Mouse (Mus musculus): ENCODE data around the gene Tmc8. TPM values are rescaled to one million over a fixed set of nuclear protein-coding genes. Genes with fewer than 3 reads are reported as not detected.

The Tmc8 gene
- polyA plus RNA-seq, 1 experiment: 25.5 TPM

GRCm38 (mm10) chr11:117838572-117838971 is 56.7 kb downstream of the Tmc8 start:
- DNase-seq (ENCODE audit: low read depth, low spot score): no peak
- 25% methylated on average over 2 of the region's 2 CpGs for WGBS

- 80% methylated on average over 1 of the region's 1 CpGs for WGBS
- no peak for DNase-seq (ENCODE audit: low read depth, low spot score)
Observed at GRCm38 (mm10) chr11:117839021-117839420, 57.1 kb downstream of the Tmc8 start.

- no peak for DNase-seq (ENCODE audit: low read depth, low spot score)
- 52% methylated on average over 1 of the region's 1 CpGs for WGBS
Observed at GRCm38 (mm10) chr11:117840910-117841309, 59.0 kb downstream of the Tmc8 start.

Other genes starting within 250 kb of the Tmc8 start
- 8.2 and 13.2 TPM in 2 replicates for gene Tnrc6c, start 127.8 kb upstream of the Tmc8 start, polyA plus RNA-seq (2012; rRNA removed)
- gene Tmc6, start 122 bp downstream of the Tmc8 start, polyA plus RNA-seq (2012; rRNA removed): 66.3 and 76.5 TPM in 2 replicates
- 0.40 and 0.41 TPM in 2 replicates for gene 6030468B19Rik, start 15.6 kb downstream of the Tmc8 start, polyA plus RNA-seq (2012; rRNA removed)
- not detected in 2 replicates for gene Gm20708, start 27.6 kb downstream of the Tmc8 start, polyA plus RNA-seq (2012; rRNA removed)
- gene Syngr2, start 27.6 kb downstream of the Tmc8 start, polyA plus RNA-seq (2012; rRNA removed): 317 and 353 TPM in 2 replicates
- 9.3 and 13.5 TPM in 2 replicates for gene Afmid, start 43.8 kb downstream of the Tmc8 start, polyA plus RNA-seq (2012; rRNA removed)
- 79.4 and 95.1 TPM in 2 replicates for gene Tk1, start 44.0 kb downstream of the Tmc8 start, polyA plus RNA-seq (2012; rRNA removed)
- gene Birc5, start 67.2 kb downstream of the Tmc8 start, polyA plus RNA-seq (2012; rRNA removed): 35.8 and 45.0 TPM in 2 replicates
- 0.09 and 0.26 TPM in 2 replicates for gene Tmem235, start 78.7 kb downstream of the Tmc8 start, polyA plus RNA-seq (2012; rRNA removed)
- 24.4 and 25.7 TPM in 2 replicates for gene Tha1, start 91.4 kb downstream of the Tmc8 start, polyA plus RNA-seq (2012; rRNA removed)
- gene Socs3, start 188.0 kb downstream of the Tmc8 start, polyA plus RNA-seq (2012; rRNA removed): 45.0 and 64.6 TPM in 2 replicates
- 46.4 and 50.6 TPM in 2 replicates for gene Pgs1, start 204.2 kb downstream of the Tmc8 start, polyA plus RNA-seq (2012; rRNA removed)